Mouse (Mus musculus) c-Kit-positive CD71-positive TER-119-positive erythroid progenitor cells, embryonic 14.5 days (primary cell): Measurements from ENCODE around the gene Sdf4.

ENCODE experiments used
- DNase-seq: peaks from one replicate; pipeline ENCODE4 v3.0.0-alpha.2; 2013; ENCODE audit warnings: low spot score

Sdf4 gene

DNA sequence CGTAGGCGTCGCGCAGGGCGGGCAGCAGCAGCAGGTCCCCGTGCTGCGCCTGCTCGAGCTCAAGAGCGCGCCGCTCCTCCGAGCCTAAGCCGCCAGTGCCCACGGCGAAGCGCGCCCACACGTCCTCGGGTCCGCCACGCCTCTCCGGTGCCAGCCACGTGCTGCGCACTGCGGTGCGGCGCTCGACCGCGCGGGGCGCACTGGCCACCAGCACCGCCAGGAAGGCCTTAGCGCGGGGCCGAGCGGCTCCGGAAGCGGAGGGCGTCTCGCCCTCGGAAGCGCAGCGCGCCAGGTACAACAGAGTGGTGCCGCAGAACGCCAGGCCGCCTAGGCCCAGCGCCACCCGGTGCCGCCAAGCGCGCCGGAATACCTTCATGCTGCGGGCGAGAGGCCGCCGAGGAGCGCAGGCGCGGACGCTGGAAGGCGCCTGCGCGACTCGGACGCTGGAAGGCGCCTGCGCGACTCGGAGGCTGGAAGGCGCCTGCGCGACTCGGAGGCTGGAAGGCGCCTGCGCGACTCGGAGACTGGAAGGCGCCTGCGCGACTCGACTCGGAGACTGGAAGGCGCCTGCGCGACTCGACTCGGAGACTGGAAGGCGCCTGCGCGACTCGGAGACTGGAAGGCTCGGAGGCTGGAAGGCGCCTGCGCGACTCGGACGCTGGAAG lies at the start of gene Sdf4, which contains the start of gene B3galt6:
TSS of gene Sdf4 (plus strand) at position 632 of the 665 bp plus-strand sequence.
TSS of gene B3galt6 (minus strand) at position 409 of the 665 bp plus-strand sequence.
- peak; percentile 92 for DNase-seq

DNA sequence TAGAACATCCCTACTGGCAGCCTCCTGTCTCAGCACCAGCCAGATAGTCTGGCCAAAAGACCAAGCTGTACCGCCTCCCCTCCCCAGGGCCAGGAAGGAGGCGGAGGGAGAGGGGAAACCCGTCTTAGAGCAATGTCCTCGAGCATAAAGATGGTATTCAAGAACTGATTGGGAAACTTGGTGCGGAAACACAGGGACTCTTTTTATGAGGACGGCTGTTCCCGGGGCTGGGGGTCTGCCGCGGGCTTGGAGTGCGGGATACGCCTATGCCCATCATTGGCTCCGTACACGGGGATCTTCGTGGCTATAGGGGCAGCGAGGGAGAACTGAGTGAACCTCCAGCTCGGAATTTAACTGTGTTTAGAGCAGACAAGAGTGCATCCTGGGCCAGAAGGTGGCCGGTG lies 49.6 kb upstream of the Sdf4 start:
- no peak for DNase-seq

DNA sequence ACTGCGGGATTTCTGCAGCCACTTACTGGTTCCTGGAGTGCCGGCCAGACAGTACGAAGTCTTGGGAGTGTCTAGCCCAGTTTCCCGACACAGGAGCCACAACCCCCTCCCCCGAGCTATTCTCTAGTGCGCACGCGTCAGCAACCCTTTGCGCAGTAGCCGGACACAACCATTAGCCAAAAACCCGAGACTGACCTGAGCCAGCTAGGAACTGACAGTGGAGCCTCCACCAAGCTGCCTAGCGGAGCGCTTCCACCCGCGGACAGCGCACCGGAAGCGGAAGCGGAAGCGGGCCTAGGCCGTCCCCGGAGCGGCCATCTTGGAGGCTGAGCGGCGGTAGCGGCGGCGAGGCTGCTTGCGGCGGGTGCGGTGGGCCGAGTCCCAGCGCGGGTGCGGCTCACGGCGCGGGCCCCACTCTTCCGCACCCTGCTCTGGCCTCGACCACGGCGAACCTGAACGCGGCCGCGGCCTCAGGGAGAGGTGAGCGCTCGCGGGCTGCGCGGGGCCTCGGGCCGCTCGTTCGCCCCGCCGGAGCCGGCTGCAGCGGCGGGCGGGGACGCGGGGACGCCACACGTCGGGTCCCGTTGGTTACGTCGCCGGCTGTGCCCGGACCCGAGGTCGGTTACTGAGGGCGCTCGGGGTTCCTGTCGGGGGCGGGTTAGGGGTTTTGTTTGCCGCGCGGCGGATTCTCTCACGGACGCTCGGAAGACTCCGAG lies 49.0 kb upstream of the Sdf4 start, which contains the start of gene Ube2j2:
TSS of gene Ube2j2 (plus strand) at position 298 of the 716 bp plus-strand sequence.
- peak; percentile 86 for DNase-seq

DNA sequence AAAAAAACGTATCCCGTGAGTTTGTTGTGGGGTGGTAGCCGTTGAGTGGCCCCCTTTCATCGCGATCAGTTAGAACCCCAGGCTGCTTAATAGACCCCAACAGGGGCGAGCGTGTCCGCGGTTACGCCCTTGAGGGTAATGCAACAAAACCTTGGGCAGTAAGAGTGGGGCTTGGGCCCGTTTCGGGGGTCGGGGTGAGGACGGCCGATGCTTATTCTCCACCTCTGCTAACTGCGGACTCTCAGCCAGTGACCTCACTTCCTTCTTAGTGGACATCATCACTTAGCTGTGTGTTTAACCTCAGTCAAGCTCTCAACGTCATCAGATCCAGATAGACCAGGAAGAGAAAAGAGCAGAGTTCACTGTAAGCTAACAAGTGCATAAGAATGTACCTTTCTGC lies 48.4 kb upstream of the Sdf4 start:
- no peak for DNase-seq

DNA sequence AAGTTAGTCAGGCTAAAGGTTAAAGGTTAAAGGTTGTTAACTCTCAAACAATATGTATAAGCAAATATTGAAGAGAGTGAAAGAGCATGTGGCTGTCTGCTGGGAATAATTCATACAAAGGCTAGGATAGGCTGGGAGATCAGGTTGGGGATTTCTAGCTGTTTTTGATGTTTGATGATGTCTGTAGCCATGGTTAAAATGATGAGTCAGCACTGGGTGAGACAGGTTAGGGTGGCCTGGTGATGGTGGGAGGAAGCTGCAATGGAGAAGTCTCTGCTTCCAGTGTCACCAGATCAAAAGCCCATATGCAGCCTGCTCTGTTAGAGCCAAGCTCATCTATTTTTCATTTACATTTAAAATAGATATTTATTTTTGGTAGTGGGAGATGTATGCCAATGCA lies 45.6 kb upstream of the Sdf4 start:
- DNase-seq = no peak

DNA sequence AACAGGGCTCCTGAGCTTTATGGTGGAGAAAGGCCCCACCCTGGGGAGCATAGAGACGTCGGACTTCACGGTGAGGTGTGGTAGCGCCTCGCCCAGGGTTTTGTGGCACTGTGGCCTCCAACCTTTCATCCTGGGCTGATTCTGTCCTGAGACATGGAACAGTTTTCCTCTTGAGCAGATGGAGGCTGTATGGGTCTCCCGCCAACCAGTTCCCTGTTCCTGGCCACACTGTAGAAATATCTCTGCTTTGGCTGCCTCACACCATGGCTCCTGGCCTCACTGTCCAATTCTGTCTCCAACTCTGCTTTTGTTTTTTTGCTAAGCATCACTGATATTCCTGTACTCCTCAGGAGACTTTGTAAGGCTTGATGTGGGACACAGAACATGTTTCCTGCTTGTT lies 37.2 kb upstream of the Sdf4 start:
- no peak for DNase-seq

DNA sequence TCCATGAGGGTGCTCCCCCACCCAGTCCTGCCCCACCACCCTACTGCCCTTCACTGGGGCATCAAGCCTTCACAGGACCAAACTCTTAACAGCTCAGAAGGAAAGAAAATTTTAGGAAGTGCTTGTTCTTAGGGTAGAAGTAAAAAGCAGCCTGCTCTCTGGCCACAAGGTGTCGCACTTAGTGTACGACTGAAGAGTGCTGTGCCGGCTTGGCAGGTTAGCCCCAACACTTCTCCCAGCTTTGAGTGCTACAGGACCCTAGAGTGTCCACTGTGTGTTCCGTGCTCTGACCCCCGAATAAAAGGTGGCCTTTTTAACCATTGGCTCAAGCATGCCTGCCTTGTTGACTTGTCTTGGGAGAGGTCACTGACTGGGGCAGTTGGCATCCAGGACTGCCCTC lies 33.4 kb upstream of the Sdf4 start:
- DNase-seq = peak; percentile 81

DNA sequence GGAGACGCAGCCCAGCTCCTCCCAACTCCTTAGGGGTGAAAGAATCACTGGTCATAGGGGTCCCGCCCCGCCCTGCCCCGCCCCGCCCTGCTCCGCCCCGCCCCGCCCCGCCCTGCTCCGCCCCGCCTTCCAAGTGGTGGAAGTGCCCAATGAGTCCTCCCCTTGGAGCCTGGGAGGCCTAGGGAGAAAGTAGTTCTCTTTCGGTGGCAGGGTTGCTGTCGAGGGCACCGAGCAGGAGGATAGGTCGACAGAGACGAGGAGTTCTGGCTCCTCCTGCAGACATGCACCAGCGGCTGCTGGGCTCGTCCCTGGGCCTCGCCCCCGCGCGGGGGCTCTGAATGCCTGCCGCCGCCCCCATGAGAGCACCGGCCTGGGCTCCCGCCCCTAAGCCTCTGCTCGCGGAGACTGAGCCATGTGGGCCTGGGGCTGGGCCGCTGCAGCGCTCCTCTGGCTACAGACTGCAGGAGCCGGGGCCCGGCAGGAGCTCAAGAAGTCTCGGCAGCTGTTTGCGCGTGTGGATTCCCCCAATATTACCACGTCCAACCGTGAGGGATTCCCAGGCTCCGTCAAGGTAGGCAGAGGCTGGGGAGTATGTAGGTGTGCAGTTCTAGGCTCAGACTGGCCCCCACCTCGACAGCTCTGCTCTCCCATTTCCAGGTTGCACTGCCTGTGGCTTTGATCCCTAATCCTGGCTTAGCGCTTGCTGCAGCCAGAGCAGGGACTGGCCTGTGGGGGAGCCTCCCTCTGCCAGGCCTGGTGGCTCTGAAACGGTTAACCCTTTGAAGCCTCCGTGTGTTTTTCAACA lies 30.3 kb upstream of the Sdf4 start, which contains the start of gene C1qtnf12:
TSS of gene C1qtnf12 (plus strand) at position 152 of the 805 bp plus-strand sequence.
- peak; percentile 58 for DNase-seq

DNA sequence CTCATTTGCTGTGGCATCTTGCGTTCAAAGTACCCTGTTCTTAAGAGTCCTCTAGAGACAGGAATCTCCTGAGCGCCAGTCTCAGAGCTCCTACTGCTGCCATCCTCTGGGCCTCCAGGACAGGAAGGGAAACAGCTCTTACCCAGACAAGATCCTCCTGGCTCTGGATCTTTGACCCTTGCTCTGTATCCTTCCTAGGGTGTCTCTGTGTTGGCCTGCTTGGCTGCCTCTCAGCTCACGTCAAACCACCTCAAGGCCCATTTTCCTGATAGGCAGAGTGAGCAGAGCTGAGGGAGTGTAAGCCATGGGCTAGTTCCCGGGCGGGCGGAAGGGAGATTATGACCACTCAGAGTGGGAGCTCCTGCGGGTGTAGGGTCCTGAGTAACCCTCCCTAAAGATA lies 29.6 kb upstream of the Sdf4 start:
- no peak for DNase-seq

DNA sequence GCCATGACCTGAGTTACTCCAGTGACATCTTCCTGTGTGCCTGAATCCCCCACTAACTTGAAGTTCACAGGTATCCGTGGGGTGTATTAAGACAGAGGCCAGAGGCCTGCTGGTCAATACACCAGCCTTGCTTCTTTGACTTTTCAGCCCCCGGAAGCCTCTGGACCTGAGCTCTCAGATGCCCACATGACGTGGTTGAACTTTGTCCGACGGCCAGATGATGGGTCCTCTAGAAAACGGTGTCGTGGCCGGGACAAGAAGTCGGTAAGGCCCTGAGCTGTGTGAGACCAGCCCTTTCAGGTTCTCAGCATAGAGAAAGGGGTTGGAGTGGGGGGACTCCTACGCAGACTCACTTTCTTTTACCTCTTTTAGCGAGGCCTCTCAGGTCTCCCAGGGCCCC lies 28.3 kb upstream of the Sdf4 start:
- no peak for DNase-seq

DNA sequence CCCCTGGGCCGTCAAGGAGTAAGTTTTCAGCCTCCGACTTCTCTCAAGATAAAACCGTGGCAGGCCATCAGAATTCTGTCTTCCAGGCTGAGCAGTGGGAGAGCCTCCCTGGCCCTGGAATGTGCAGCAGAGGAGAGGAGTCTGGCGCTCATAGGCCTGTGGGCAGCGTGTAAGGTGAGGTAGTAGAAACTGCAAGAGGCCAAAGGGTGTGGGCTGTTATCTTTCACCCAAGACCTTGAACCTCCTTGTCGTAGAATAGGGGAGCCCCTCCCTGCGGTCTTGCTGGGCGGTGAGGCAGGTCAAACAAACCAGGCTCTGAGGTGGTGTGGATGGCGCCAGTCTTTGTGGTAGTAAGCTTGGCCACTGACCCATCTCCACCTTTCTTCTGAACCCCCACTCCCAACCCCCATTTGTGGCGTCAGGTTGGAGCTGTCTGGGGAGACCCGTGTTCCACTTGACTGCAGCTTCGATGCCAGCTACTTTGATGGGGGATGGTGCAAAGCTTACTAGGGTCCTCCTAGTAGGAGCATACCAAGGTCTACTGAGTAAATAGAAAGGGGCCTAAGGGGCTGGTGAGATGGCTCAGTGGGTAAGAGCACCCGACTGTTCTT lies 23.5 kb upstream of the Sdf4 start:
- no peak for DNase-seq

DNA sequence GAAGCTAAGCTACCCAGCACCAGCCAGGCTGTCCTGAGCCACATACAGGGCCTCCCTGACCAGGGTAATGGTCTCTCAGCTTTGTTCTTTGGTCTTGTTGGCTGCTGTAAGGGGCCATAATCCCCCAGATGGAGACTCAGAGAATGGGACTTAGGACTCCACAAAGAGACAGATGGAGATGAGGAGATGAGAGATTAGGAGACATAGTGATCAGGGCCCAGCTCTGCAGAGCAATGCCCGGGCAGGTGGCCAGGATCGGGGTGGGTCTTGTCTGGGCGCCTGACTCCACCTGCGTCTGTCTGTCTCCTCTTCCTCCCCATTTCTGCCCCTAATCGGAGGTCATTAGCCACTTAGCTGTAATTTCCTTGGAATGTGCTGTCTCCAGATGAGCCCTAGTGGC lies 22.4 kb upstream of the Sdf4 start:
- DNase-seq = no peak

DNA sequence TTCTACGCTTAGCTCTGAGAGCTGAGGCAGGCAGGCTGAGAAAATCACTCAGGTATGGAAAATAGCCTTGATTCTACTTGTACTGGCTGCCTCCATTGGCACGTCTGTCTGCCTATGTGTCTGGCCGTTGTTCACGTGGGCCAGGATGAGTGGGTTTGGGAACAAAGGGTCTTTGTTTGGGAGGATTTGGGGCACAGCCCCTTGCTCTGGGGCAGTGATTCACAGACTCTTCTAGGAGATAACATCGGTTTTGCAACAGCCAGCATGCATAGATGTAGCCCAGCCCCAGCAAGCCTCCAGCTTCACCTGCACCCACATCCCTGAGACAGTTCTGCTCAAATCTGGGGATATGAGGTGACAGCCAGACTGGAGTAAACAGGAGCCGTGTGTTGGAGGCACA lies 20.0 kb upstream of the Sdf4 start:
- DNase-seq = no peak

DNA sequence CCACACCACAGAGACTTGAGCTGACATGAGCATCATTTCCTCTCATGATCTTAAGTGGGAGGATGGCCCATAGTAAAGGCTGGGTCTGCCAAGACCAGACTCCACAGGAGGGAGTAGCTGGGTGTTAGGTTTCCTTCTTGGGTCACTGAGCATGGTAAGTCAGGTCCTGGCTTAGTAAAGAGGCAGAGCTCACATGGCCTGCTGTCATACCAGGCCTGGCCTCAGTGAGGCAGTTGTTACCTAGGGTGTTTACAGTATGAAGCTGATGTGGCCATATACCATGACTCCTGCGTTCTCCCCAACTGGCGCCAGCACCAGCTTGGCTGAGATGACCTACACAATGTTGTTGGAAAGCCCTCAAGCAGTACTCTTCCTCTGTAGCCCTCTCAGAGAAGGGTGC lies 19.4 kb upstream of the Sdf4 start:
- no peak for DNase-seq

DNA sequence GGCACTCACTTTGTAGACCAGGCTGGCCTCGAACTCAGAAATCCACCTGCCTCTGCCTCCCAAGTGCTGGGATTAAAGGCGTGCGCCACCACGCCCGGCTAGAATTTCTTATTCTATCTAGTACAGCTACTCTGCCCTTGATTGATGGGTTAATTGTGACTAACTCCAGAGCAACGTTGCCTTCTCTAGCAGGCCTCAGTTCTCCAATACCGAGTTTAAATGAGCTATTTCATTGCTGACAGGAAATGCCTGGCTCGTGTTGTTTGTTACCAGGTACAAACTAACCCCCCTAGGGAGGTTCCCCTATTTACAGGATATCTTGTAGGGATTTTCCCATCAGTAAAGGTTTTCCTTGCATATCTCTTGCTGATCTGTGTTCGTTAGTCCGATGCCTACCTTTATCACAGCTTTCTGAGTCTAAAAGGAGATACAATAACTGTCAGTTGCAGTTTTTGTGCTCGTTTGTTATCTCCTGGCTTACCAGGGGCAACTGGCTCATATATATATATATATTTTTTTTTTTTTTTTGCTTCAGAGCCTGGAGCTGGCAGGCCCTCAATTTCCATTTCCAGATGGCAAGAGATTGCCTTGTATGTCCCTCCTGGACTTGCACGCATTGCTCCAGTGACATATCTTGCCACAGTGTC lies 11.1 kb upstream of the Sdf4 start:
- no peak for DNase-seq

DNA sequence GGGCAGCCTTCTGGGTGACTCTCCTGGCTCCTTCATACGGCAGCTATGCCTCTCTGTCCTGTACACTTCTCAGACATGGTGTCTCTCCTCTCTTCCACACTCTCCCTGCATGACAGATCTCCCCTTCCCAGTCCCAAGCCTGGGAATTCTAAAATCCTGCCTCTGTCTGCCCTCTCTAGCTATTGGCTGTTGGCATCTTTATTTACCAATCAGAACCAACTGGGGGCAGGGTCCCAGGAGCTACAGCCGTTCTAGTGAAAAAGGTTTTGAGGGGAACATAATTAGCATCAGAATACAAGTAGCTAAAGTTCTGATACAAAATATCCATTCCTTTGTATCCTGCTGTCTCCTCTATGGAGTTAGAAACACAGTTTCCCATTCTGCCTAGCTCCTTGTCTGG lies 8.9 kb upstream of the Sdf4 start:
- no peak for DNase-seq

DNA sequence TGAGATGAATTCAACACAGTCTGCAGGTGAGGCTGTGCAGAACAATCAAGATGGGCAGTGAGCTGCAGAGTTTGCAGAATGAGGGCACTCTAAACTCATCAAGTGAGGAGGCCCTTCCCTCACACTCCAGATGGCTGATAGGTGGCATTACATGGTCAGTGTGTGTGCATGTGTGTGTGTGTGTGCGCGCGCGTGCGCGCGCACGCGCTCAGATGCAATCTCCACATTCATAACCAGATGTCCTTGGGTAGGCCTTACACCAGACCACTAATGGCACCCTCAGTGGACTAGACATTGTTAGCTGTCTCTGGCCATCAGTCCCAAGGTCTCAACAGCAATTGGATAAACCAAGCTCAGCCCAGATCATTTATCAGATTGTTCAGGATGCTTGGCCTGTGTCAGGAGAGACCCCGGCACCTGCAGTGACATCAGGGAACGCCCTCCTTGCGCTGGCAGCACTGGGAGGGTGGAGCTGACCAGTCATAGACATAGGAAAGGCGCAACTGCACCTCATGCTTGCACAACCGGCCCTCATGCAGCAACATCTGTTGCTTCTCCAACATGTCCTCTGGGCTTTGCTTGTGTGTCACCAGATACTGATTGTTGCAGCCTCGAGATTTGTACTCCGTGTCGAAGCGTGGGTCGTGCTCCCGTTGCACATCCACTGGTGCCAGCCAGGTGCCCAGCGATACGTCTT lies 1.3 kb upstream of the Sdf4 start:
- DNase-seq = no peak

DNA sequence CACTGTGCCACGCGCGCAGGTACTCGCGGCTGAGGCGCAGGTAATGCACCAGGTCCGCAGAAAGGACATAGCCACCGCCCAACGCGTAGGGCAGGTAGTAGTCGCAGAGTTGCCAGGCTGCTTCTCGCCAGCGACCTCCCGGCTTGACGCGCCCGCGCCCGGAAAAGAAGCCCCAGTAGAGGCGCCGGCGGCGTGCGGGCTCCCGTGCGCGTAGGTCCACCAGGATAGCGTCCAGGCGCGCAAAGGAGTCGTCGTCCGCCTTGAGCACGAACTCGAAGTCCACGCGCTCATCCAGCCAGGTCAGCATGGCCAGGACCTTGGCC lies 803 bp upstream of the Sdf4 start:
- no peak for DNase-seq

DNA sequence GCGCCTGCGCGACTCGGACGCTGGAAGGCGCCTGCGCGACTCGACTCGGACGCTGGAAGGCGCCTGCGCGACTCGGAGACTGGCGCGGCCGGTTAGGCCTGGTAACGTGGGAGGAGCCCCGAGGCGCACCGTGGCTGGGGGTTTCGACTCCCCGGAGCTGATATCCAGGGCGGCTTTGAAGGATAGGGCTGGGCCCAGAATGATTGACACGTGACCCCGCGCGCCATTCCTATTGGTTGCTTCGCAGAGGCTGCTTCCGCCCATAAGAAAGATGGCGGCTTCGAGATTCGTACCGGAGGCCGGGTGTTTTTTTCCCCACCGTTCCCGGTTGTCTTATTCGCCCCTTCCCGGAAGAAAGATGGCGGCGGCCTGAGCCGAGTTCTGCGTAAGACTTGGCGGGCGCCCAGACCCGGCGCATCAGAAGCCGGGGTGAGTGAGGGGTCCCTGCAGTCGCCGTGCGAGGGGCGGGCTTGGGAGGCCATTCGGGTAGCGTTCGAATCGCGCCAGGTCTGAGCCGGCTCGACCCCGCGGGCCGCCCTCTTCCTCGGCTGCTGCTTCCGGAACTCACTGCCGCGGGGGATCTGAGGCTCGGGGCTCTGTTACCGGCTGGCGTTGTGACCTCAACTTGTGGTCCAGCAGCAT lies 355 bp downstream of the Sdf4 start:
- peak; percentile 96 for DNase-seq

DNA sequence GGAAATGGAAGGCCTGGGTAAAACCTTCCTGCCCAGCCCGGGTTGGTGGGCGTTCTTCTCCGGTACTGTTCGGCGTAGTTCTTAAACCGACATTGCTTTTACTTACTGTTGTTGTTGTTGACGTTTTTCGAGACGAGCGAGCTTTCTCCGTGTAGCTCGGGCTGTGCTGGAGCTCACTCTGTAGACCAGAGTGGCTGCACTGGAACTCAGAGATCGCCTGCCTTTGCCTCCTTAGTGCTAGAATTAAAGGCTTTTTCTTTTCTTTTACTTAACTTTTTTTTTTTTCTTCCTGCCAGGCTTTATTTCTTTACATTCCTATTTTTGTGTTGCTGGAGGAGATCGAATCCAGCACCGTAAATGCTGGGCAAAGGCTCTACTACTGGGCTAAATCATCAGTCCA lies 934 bp downstream of the Sdf4 start:
- DNase-seq = no peak

DNA sequence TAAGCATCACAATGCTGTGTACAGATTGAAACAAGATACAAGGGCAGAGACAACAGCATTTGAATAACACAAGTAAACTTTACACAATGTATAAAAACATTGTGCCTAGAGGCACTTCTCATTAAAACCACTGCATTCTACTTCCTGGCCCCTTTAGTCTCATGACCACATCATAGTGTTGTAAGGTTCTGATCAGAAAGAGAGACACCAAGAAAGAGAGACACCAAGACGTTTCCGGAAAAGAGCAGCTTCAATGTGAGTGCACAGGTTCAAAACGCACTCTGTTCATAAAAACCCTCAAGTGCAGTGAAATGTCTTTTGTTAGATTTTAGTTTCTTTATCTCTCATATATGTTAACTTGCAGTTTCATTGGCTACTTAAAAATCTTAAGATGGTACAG lies 11.4 kb downstream of the Sdf4 start:
- no peak for DNase-seq
